Mouse (Mus musculus): ENCODE measurements around the gene Hoxc13. TPM values are rescaled to one million over a fixed set of nuclear protein-coding genes. Genes with fewer than 3 reads are reported as not detected.

Gene Hoxc13
- polyA plus RNA-seq, 1 experiment from 2014 or later, result not detected

- H3K4me3 ChIP-seq (replicated peaks), result no peak overlapping the region
- H3K4me1 ChIP-seq (replicated peaks), result no peaks in the 10 kb centered on the region
- WGBS, result 1% methylated on average over 12 of the region's 12 CpGs
- no peaks in the 10 kb centered on the region for H3K9me3 ChIP-seq
- no peak overlapping the region for H3K9ac ChIP-seq (replicated peaks)
- no peaks in the 10 kb centered on the region for H3K36me3 ChIP-seq
- no peak for ATAC-seq
- H3K27ac ChIP-seq, result no peak overlapping the region
- no peak overlapping the region for H3K4me2 ChIP-seq (replicated peaks)
- H3K27me3 ChIP-seq, result peaks cover 99% of the 10 kb centered on the region
Measured at GRCm38 (mm10) chr15:102956906-102957305, 36.0 kb downstream of the Hoxc13 start.

- no peaks in the 10 kb centered on the region for H3K36me3 ChIP-seq
- no peaks in the 10 kb centered on the region for H3K9me3 ChIP-seq
- H3K4me1 ChIP-seq (replicated peaks), result no peaks in the 10 kb centered on the region
- no peak for ATAC-seq
- H3K4me3 ChIP-seq (replicated peaks), result no peak overlapping the region
- peaks cover 98% of the 10 kb centered on the region for H3K27me3 ChIP-seq
- no peak overlapping the region for H3K9ac ChIP-seq (replicated peaks)
- H3K4me2 ChIP-seq (replicated peaks), result no peak overlapping the region
- no peak overlapping the region for H3K27ac ChIP-seq
- WGBS, result 0% methylated on average over 13 of the region's 13 CpGs
Measured at GRCm38 (mm10) chr15:102959663-102960191, 38.8 kb downstream of the Hoxc13 start.

- Histone ChIP-seq H3K27me3 (peaks cover 98% of the 10 kb centered on the region), H3K4me3 (replicated peaks) (no peak overlapping the region), H3K36me3 (no peaks in the 10 kb centered on the region), H3K4me1 (replicated peaks) (peaks cover 5% of the 10 kb centered on the region), H3K27ac (no peak overlapping the region), H3K4me2 (replicated peaks) (no peak overlapping the region), H3K9me3 (no peaks in the 10 kb centered on the region), H3K9ac (replicated peaks) (no peak overlapping the region)
- WGBS, result 4% methylated on average over 6 of the region's 6 CpGs
- ATAC-seq, result no peak
Measured at GRCm38 (mm10) chr15:102961728-102962127, 40.8 kb downstream of the Hoxc13 start.

- Histone ChIP-seq H3K9ac (replicated peaks) (no peak overlapping the region), H3K9me3 (no peaks in the 10 kb centered on the region), H3K4me3 (replicated peaks) (no peak overlapping the region), H3K4me1 (replicated peaks) (peaks cover 5% of the 10 kb centered on the region), H3K27ac (no peak overlapping the region), H3K4me2 (replicated peaks) (no peak overlapping the region), H3K27me3 (peaks cover 98% of the 10 kb centered on the region), H3K36me3 (no peaks in the 10 kb centered on the region)
- no peak for ATAC-seq
- WGBS, result 4% methylated on average over 13 of the region's 13 CpGs
Measured at GRCm38 (mm10) chr15:102962492-102962891, 41.6 kb downstream of the Hoxc13 start.

GRCm38 (mm10) chr15:102963259-102963658 lies 42.4 kb downstream of the Hoxc13 start:
- H3K27ac ChIP-seq, result no peak overlapping the region
- ATAC-seq, result no peak
- no peak overlapping the region for H3K9ac ChIP-seq (replicated peaks)
- peaks cover 97% of the 10 kb centered on the region for H3K27me3 ChIP-seq
- WGBS, result 4% methylated on average over 8 of the region's 8 CpGs
- H3K36me3 ChIP-seq, result no peaks in the 10 kb centered on the region
- H3K9me3 ChIP-seq, result no peaks in the 10 kb centered on the region
- H3K4me1 ChIP-seq (replicated peaks), result peaks cover 5% of the 10 kb centered on the region
- no peak overlapping the region for H3K4me2 ChIP-seq (replicated peaks)
- H3K4me3 ChIP-seq (replicated peaks), result no peak overlapping the region

- ATAC-seq, result no peak
- 2% methylated on average over 28 of the region's 28 CpGs for WGBS
Measured at GRCm38 (mm10) chr15:102963671-102964640, 43.1 kb downstream of the Hoxc13 start.

GRCm38 (mm10) chr15:102965003-102965891 lies 44.3 kb downstream of the Hoxc13 start:
- Histone ChIP-seq H3K9ac (replicated peaks) (no peak overlapping the region), H3K27ac (no peak overlapping the region), H3K36me3 (no peaks in the 10 kb centered on the region), H3K4me1 (replicated peaks) (peaks cover 5% of the 10 kb centered on the region), H3K9me3 (no peaks in the 10 kb centered on the region), H3K4me3 (replicated peaks) (no peak overlapping the region), H3K4me2 (replicated peaks) (no peak overlapping the region), H3K27me3 (peaks cover 98% of the 10 kb centered on the region)
- WGBS, result 3% methylated on average over 26 of the region's 26 CpGs
- no peak for ATAC-seq

More at GRCm38 (mm10) chr15:102963671-102964640, 43.1 kb downstream of the Hoxc13 start:
- Histone ChIP-seq H3K27me3 (peaks cover 97% of the 10 kb centered on the region), H3K4me2 (replicated peaks) (no peak overlapping the region), H3K9ac (replicated peaks) (no peak overlapping the region), H3K27ac (no peak overlapping the region), H3K36me3 (no peaks in the 10 kb centered on the region), H3K9me3 (no peaks in the 10 kb centered on the region), H3K4me3 (replicated peaks) (no peak overlapping the region), H3K4me1 (replicated peaks) (peaks cover 5% of the 10 kb centered on the region)

- Histone ChIP-seq H3K27me3 (peaks cover 98% of the 10 kb centered on the region), H3K27ac (no peak overlapping the region), H3K4me1 (replicated peaks) (peaks cover 5% of the 10 kb centered on the region), H3K4me2 (replicated peaks) (peak overlapping the region; percentile 25; the same call in 1 of the 2 replicates), H3K4me3 (replicated peaks) (no peak overlapping the region), H3K36me3 (no peaks in the 10 kb centered on the region), H3K9ac (replicated peaks) (no peak overlapping the region), H3K9me3 (no peaks in the 10 kb centered on the region)
- WGBS, result 2% methylated on average over 30 of the region's 30 CpGs
- 0 out of 2 replicates have a peak, but pooled peaks have one; percentile 20 for ATAC-seq
Measured at GRCm38 (mm10) chr15:102965892-102966775, 45.2 kb downstream of the Hoxc13 start.

GRCm38 (mm10) chr15:102966776-102967311 lies 45.9 kb downstream of the Hoxc13 start, which contains the start of gene Hoxc10:
TSS of gene Hoxc10 (plus strand) at chr15:102966796.
- 2% methylated on average over 24 of the region's 27 CpGs for WGBS
- peak within 1 kb of the TSS; percentile 25; the same call in 1 of the 2 replicates for H3K4me2 ChIP-seq (replicated peaks)
- H3K27me3 ChIP-seq, result peaks cover 98% of the 10 kb centered on the region
- H3K9me3 ChIP-seq, result no peaks in the 10 kb centered on the region
- ATAC-seq, result 0 out of 2 replicates have a peak, but pooled peaks have one; percentile 43
- no peak within 1 kb of the TSS for H3K27ac ChIP-seq
- no peak within 1 kb of the TSS for H3K4me3 ChIP-seq (replicated peaks)
- H3K9ac ChIP-seq (replicated peaks), result no peak within 1 kb of the TSS
- peaks cover 5% of the 10 kb centered on the region for H3K4me1 ChIP-seq (replicated peaks)
- H3K36me3 ChIP-seq, result no peaks in the 10 kb centered on the region

- no peaks in the 10 kb centered on the region for H3K9me3 ChIP-seq
- under 1% methylated on average over 12 of the region's 12 CpGs for WGBS
- H3K4me1 ChIP-seq (replicated peaks), result peaks cover 5% of the 10 kb centered on the region
- H3K27me3 ChIP-seq, result peaks cover 99% of the 10 kb centered on the region
- no peaks in the 10 kb centered on the region for H3K36me3 ChIP-seq
- H3K4me2 ChIP-seq (replicated peaks), result peak within 1 kb of the TSS; percentile 25; the same call in 1 of the 2 replicates
- no peak for ATAC-seq
- no peak within 1 kb of the TSS for H3K27ac ChIP-seq
- no peak within 1 kb of the TSS for H3K4me3 ChIP-seq (replicated peaks)
- no peak within 1 kb of the TSS for H3K9ac ChIP-seq (replicated peaks)
Measured at GRCm38 (mm10) chr15:102967312-102967510, 46.3 kb downstream of the Hoxc13 start, which contains the start of gene Hoxc5. TSS of gene Hoxc5 (plus strand) at chr15:102967443.
